Mouse (Mus musculus) liver, embryonic 14.5 days (tissue): ENCODE measurements around the gene Elovl5. TPM values are rescaled to one million over a fixed set of nuclear protein-coding genes. Genes with fewer than 3 reads are reported as not detected.

ENCODE experiments used
- ATAC-seq: fragments of 200-750 bp; cut with Nextera tagmentation; 2 replicates; pipeline ENCODE4 v1.8.0; 2017; ENCODE audit warnings: moderate number of reproducible peaks, mild to moderate bottlenecking, moderate library complexity; ENCODE audit not compliant: insufficient read depth
- DNase-seq, 3 experiments: peaks; one replicate each; pipeline ENCODE4 v3.0.0-alpha.2; 2012 to 2013; ENCODE audit warnings: low read depth in 3 of 3, low spot score in 3 of 3
- H3K27ac ChIP-seq: fragments of 300-500 bp; sonication (generic); 2 replicates; pipeline ENCODE4 v1.5.1; 2014; ENCODE audit warnings: moderate library complexity, mild to moderate bottlenecking, control low read depth, inconsistent platforms
- H3K27me3 ChIP-seq: fragments of 300-500 bp; sonication (generic); 2 replicates; pipeline ENCODE4 v1.6.1; 2014; ENCODE audit warnings: mild to moderate bottlenecking, low read length, moderate library complexity; ENCODE audit not compliant: control insufficient read depth, insufficient read depth
- H3K36me3 ChIP-seq: fragments of 300-500 bp; sonication (generic); replicated peaks from 2 replicates; pipeline ENCODE4 v1.6.1; 2014; ENCODE audit warnings: low read depth; ENCODE audit not compliant: control insufficient read depth, insufficient read depth
- H3K4me1 ChIP-seq, 2 experiments: fragments of 200-500 bp in 1 of 2; fragments of 300-500 bp in 1 of 2; sonication (generic) in 1 of 2; replicated peaks; 2 replicates each; pipeline ENCODE4 v1.6.1; 2012 to 2014; ENCODE audit warnings: antibody characterized with exemption in 1 of 2, inconsistent platforms in 1 of 2, low read length in 1 of 2; ENCODE audit not compliant: control insufficient read depth in 2 of 2, insufficient read depth in 2 of 2
- H3K4me2 ChIP-seq: fragments of 300-500 bp; sonication (generic); 2 replicates; pipeline ENCODE4 v1.6.1; 2014; ENCODE audit warnings: low read depth, mild to moderate bottlenecking, control low read depth, moderate library complexity
- H3K4me3 ChIP-seq, 2 experiments: fragments of 200-500 bp in 1 of 2; fragments of 300-500 bp in 1 of 2; sonication (generic) in 1 of 2; 2 replicates each; pipeline ENCODE4 v1.5.1; 2012 to 2014; ENCODE audit warnings: low read depth in 2 of 2, low read length in 2 of 2, mild to moderate bottlenecking in 2 of 2, control low read depth in 1 of 2, inconsistent platforms in 1 of 2, moderate library complexity in 1 of 2; ENCODE audit not compliant: insufficient read depth in 1 of 2
- H3K9ac ChIP-seq: fragments of 300-500 bp; sonication (generic); replicated peaks from 2 replicates; pipeline ENCODE4 v1.6.1; 2014; ENCODE audit warnings: mild to moderate bottlenecking, control low read depth, moderate library complexity
- H3K9me3 ChIP-seq: fragments of 300-500 bp; sonication (generic); 2 replicates; pipeline ENCODE4 v1.6.1; 2016; ENCODE audit warnings: low read length, mixed read lengths; ENCODE audit not compliant: control insufficient read depth
- CTCF ChIP-seq: IDR thresholded peaks from 2 replicates; pipeline ENCODE4 v1.5.1; 2016; ENCODE audit warnings: antibody characterized with exemption, low read depth, control low read depth
- EP300 ChIP-seq: IDR thresholded peaks from 2 replicates; pipeline ENCODE4 v1.6.1; 2016; ENCODE audit warnings: antibody characterized with exemption, low read depth
- WGBS: fragments of 180-500 bp; shearing (Covaris S2); extraction: QIAGEN DNeasy Blood & Tissue Kit; methylation state at CpG from one replicate; pipeline ENCODE4 v1.1.7; 2014; ENCODE audit not compliant: insufficient replicate concordance; 5-methylcytosine and 5-hydroxymethylcytosine counted together
- polyA plus RNA-seq, 2 experiments: library from polyadenylated mRNA; depleted of rRNA in 1 of 2; stranded (reverse) in 1 of 2; unstranded in 1 of 2; fragments of >200 nt; fragmentation: Nextera tagmentation in 1 of 2; extraction: Ambion mirVana in 1 of 2; gene quantifications; 2 replicates each; pipeline versions ENCODE4 v1.2.1 to v1.2.3; 2012 to 2014

The Elovl5 gene
- 9.7 and 10.5 TPM in 2 replicates for polyA plus RNA-seq (2012; rRNA removed)
- 15.7 and 19.3 TPM in 2 replicates for polyA plus RNA-seq (2014; fragmentation: Nextera tagmentation; extraction: Ambion mirVana)

DNA sequence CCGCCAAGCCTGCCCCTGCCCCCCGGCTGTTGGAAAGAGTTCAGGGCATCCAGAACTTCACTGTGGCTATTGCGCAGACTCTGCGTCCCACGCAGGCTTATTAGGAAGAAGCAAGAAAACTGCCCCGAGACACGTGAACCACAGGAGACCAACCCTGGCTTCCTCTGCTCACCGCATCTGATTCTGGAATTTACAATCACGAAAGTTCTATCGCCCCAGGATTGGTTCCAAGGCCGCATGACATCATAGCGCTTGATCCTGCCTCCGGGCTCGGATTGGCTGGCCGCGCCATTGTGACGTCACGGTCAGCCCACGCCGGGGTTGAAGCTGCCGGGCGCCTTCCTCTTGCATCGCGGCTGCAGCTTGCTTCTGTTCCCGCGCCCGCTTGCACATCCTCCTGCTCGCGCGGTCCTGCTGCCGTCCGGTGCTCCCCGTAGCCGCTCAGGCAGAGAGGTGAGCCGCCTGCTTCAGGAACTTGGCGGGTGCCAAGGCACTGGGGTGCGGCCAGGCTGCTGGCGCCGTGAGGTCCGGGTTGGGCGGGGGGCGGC is at the start of gene Elovl5:
Gene Elovl5, plus strand, starts transcription at position 291 of the 548 bp plus-strand sequence.
- Histone ChIP-seq H3K4me3 (peak within 1 kb of the TSS; percentile 61 to 65), H3K27ac (no peak within 1 kb of the TSS), H3K27me3 (no peaks in the 10 kb centered on the region), H3K4me2 (peak within 1 kb of the TSS; percentile 80), H3K4me1 (peaks cover 7 to 16% of the 10 kb centered on the region in 2 experiments), H3K36me3 (no peaks in the 10 kb centered on the region), H3K9ac (peak within 1 kb of the TSS; percentile 50), H3K9me3 (no peaks in the 10 kb centered on the region)
- under 1% methylated on average over 42 of the region's 42 CpGs for WGBS
- peak; percentile 82 for ATAC-seq
- peak; percentile 83 to 85 (median 85) for DNase-seq
- TF ChIP-seq CTCF (no peak), EP300 (no peak)

DNA sequence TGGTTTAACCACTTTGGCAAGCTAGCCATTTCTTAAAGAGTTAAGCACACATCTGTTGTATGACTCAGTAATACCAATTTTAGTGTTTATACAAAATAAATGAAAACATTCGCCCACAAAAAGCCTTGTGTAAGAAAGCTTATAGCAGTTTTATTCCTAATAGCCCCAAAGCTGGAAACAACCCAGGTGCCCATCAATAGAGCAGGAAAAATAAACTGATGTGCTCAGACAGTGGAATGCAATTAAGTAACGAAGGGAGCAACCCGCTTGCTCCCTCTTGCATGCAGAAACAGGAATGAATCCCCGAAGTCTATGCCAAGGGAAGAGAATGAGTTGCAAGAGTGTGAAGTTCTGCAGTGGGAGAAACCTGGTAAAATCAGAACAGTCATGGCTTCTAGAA is 25.7 kb upstream of the Elovl5 start:
- H3K4me1 ChIP-seq, result no peaks in the 10 kb centered on the region
- H3K27me3 ChIP-seq, result no peaks in the 10 kb centered on the region
- no peak overlapping the region for H3K4me2 ChIP-seq
- H3K4me3 ChIP-seq, result no peak overlapping the region
- ATAC-seq (no peak), DNase-seq (no peak)
- H3K27ac ChIP-seq, result no peak overlapping the region
- TF ChIP-seq EP300, result no peak
- TF ChIP-seq CTCF, result no peak
- WGBS, result 57% methylated on average over 4 of the region's 4 CpGs
- H3K9me3 ChIP-seq, result no peaks in the 10 kb centered on the region
- H3K9ac ChIP-seq, result no peak overlapping the region
- no peaks in the 10 kb centered on the region for H3K36me3 ChIP-seq

DNA sequence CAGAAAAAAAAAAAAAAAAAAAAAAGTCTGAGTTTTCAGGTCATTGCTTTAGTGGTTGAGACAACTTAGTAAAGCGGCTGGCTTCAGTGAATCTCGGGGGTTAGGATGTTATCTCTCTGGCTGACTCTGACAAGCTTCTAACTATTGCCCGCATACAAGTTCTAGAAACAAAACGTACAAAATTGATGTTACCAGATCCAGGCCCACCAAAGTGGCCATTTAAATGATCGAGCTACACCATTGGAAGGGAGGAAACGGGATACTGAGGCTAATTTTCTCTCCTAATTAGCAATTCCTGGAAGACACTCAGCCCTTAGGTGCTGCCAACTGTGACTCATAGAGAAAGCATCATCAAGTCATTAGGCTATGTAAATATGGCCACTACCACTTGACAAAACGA is 18.6 kb upstream of the Elovl5 start:
- ATAC-seq (no peak), DNase-seq (no peak)
- H3K36me3 ChIP-seq, result no peaks in the 10 kb centered on the region
- H3K4me3 ChIP-seq, result no peak overlapping the region
- no peaks in the 10 kb centered on the region; a peak in 1 of 4 replicates for H3K4me1 ChIP-seq
- no peaks in the 10 kb centered on the region for H3K9me3 ChIP-seq
- WGBS, result 44% methylated on average over 7 of the region's 7 CpGs
- H3K9ac ChIP-seq, result no peak overlapping the region
- H3K27me3 ChIP-seq, result no peaks in the 10 kb centered on the region
- TF ChIP-seq CTCF (no peak), EP300 (no peak)
- no peak overlapping the region for H3K27ac ChIP-seq
- H3K4me2 ChIP-seq, result no peak overlapping the region

DNA sequence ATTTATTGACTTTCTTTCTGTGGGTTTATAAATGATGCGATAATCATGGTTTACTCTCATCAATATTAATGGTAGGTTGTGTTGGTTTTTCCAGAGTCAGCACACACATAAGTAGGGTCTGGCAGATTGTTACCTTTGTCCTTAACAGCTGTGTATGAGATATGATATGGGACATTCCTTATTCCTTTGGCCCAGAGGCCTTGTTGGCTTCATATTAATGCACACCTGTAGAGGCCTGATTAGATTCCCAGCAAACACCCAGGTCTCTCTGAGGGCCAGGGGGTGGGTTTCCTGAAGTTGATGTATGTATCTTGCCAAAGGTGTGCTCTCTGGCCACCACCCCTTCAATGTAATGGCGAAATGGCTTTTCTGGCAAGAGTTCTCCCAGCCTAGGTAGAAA is 13.0 kb upstream of the Elovl5 start:
- ATAC-seq, result no peak

DNA sequence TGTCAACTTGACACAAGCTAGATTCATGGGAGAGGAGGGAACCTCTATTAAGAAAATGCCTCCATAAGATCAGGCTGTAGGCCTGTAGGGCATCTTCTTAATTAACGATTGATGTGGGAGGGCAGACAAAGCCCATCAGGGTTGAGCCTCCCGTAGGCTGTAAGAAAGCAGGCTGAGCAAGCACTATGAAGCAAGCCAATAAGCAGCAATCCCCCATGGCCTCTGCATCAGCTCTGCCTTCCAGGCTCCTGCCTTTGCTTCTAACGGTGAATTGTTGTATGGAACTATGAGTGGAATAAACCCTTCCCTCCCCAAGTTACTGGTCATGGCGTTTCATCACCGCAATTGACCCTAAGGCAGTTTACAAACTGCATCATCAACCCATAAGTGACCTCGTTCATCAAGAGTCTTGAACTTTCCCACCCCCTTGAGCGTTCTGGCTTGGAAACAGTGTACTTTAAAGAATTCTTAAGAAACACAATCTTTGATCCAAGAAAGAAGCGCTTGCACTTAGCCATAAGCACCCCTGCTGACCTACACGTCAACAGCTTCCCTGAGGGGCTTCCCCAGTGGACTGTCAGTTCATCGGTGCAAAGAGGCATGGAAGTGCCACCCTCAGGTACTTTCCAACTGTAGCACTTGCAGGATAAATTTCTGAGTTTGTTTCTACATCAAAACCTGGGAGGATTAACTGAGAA is 7.4 kb upstream of the Elovl5 start:
- Histone ChIP-seq H3K4me3 (peak overlapping the region; percentile 58 to 68), H3K4me2 (peak overlapping the region; percentile 75), H3K36me3 (no peaks in the 10 kb centered on the region), H3K9ac (peak overlapping the region; percentile 52), H3K9me3 (no peaks in the 10 kb centered on the region), H3K27me3 (no peaks in the 10 kb centered on the region), H3K27ac (no peak overlapping the region), H3K4me1 (peaks cover 7 to 17% of the 10 kb centered on the region in 2 experiments)
- DNase-seq (no peak), ATAC-seq (no peak)
- WGBS, result 38% methylated on average over 10 of the region's 10 CpGs
- no peak for TF ChIP-seq CTCF
- no peak for TF ChIP-seq EP300

More for the DNA sequence above, 13.0 kb upstream of the Elovl5 start:
- DNase-seq, result no peak
- no peaks in the 10 kb centered on the region for H3K27me3 ChIP-seq
- no peak overlapping the region for H3K4me2 ChIP-seq
- no peaks in the 10 kb centered on the region for H3K36me3 ChIP-seq
- no peaks in the 10 kb centered on the region for H3K9me3 ChIP-seq
- H3K4me1 ChIP-seq, result no peaks in the 10 kb centered on the region
- H3K27ac ChIP-seq, result no peak overlapping the region
- TF ChIP-seq CTCF, result no peak
- no peak for TF ChIP-seq EP300
- no peak overlapping the region for H3K4me3 ChIP-seq
- H3K9ac ChIP-seq, result no peak overlapping the region
- 71% methylated on average over 2 of the region's 2 CpGs for WGBS
